Mouse (Mus musculus) lung, postnatal 0 days (tissue): ENCODE data around the gene Gm10309.

ENCODE experiments used
- CTCF ChIP-seq: IDR thresholded peaks from 2 replicates; pipeline ENCODE4 v1.5.1; 2016; ENCODE audit warnings: antibody characterized with exemption, mild to moderate bottlenecking
- EP300 ChIP-seq: IDR thresholded peaks from 2 replicates; pipeline ENCODE4 v1.6.1; 2016; ENCODE audit warnings: antibody characterized with exemption, mild to moderate bottlenecking, control low read depth

DNA sequence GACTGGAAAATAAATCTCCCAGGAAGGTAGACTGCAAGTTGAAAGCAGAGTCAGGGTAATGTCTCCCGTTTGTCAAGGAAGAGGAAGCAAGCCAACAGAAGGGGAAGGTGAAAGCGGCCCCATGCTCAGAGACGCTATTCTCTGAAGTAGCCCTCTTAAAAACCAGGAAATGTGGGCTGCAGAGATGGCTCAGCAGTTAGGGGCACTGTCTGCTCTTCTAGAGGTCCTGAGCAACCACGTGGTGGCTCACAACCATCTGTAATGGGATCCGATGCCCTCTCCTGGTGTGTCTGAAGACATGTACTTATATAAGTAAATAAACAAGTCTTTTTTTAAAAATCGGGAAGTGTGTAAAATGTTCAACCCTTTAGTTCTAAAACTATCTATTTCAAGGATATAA is 10.1 kb downstream of the Gm10309 start:
- no peak for TF ChIP-seq EP300
- TF ChIP-seq CTCF, result peak; percentile 18; the same call in 1 of the 2 replicates
